Mouse (Mus musculus): Measurements from ENCODE around the gene Atp8b4.

DNA sequence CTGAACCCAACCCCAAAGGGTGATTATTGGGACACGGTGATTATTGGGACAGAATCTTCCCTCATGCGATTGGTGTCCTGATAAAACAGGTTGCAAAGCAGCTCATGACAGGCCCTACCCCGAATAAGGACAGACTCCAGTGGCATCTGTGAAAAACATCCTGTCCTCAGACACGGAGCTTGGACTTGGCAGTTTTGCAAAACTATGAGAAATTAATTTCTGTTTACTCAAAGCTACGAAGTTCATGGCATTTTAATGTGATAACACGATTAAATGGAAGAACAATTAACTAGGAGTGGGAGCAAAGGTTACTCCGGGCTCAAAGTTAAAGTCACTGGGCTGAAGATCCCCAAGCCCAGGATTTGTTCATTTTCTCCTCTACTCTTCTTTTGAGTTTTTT lies 49.2 kb upstream of the Atp8b4 start:
- TF ChIP-seq CTCF (IDR thresholded peaks at IDR 0.05; ENCODE audit: insufficient read depth, low read length) = no peak
- TF ChIP-seq POLR2A (IDR thresholded peaks at IDR 0.05; ENCODE audit: borderline replicate concordance, extremely low read depth, low read depth, low read length) = no peak
